Mouse (Mus musculus) heart, embryonic 11.5 days (tissue): ENCODE data around the gene Vsir. TPM values are rescaled to one million over a fixed set of nuclear protein-coding genes. Genes with fewer than 3 reads are reported as not detected.

ENCODE experiments used
- ATAC-seq: fragments of 200-750 bp; cut with Nextera tagmentation; replicated peaks from 2 replicates; pipeline ENCODE4 v1.8.0; 2017; ENCODE audit warnings: moderate library complexity; ENCODE audit not compliant: insufficient number of reproducible peaks, low FRiP score, low TSS enrichment
- H3K27ac ChIP-seq: fragments of 300-500 bp; sonication (generic); 2 replicates; pipeline ENCODE4 v1.5.1; 2014; ENCODE audit warnings: mild to moderate bottlenecking, low read depth, low read length
- H3K27me3 ChIP-seq: fragments of 300-500 bp; sonication (generic); 2 replicates; pipeline ENCODE4 v1.6.1; 2014; ENCODE audit warnings: mild to moderate bottlenecking, low read length, mixed read lengths; ENCODE audit not compliant: control insufficient read depth, insufficient read depth
- H3K36me3 ChIP-seq: fragments of 300-500 bp; sonication (generic); 2 replicates; pipeline ENCODE4 v1.6.1; 2014; ENCODE audit warnings: mild to moderate bottlenecking, low read length, moderate library complexity, mixed read lengths; ENCODE audit not compliant: control insufficient read depth, insufficient read depth
- H3K4me1 ChIP-seq: fragments of 300-500 bp; sonication (generic); 2 replicates; pipeline ENCODE4 v1.6.1; 2014; ENCODE audit warnings: low read length; ENCODE audit not compliant: control insufficient read depth, insufficient read depth
- H3K4me2 ChIP-seq: fragments of 300-500 bp; sonication (generic); 2 replicates; pipeline ENCODE4 v1.6.1; 2014; ENCODE audit warnings: mild to moderate bottlenecking, moderate library complexity
- H3K4me3 ChIP-seq: fragments of 300-500 bp; sonication (generic); 2 replicates; pipeline ENCODE4 v1.5.1; 2014; ENCODE audit warnings: low read depth, low read length
- H3K9ac ChIP-seq: fragments of 300-500 bp; sonication (generic); 2 replicates; pipeline ENCODE4 v1.6.1; 2014; ENCODE audit warnings: mild to moderate bottlenecking, low read depth, low read length, moderate library complexity
- H3K9me3 ChIP-seq: fragments of 300-500 bp; sonication (generic); replicated peaks from 2 replicates; pipeline ENCODE4 v1.6.1; 2016; ENCODE audit warnings: low read length; ENCODE audit not compliant: control insufficient read depth
- WGBS: fragments of 180-500 bp; shearing (Covaris S2); extraction: QIAGEN DNeasy Blood & Tissue Kit; methylation state at CpG from one replicate; pipeline ENCODE4 v1.1.7; 2014; ENCODE audit not compliant: insufficient replicate concordance; 5-methylcytosine and 5-hydroxymethylcytosine counted together
- polyA plus RNA-seq: library from polyadenylated mRNA; unstranded; fragments of >200 nt; fragmentation: Nextera tagmentation; extraction: Ambion mirVana; gene quantifications from 2 replicates; pipeline ENCODE4 v1.2.1, GENCODE M21; 2014

Gene Vsir
- polyA plus RNA-seq, 1 experiment from 2014 or later: 1.9 TPM

DNA sequence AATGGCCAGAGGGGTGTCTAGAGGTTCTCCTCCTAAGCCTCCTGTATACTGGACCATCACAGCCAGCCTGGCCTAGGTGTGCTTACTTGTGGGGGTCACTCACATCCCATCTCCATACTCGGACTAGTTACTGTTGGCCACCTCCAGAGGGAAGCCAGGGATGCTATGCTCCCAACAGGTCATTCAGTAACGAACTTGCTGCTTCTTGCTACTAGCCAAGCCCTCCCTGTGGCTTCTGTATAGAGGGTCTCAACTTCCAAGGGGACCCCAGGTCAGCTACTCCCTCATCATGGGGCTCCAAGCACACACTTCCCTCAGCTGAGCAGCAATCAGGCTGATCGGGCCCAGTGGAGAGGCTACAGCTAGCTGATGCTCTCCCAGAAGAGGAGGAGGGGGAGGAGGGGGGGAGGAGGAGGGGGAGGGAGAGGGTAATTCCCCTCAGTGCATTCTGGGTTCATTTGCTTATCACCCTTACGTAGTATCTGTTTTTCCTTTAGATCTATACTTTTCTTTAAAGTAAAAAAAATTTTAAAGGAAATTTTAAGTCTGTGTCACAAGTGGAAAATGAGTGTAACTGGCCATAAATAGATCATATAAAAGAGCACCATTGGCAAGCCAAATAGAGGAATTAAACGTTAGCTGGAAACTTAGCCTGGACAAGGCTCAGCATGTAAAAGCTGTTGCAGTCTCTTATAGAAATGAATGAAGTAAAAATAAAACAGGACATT lies 3.6 kb downstream of the Vsir start:
- Histone ChIP-seq H3K4me1 (peaks cover 47% of the 10 kb centered on the region), H3K4me3 (peak overlapping the region; percentile 28), H3K27ac (peak overlapping the region; percentile 36; the same call in 1 of the 2 replicates), H3K27me3 (no peaks in the 10 kb centered on the region; the same call in 1 of the 2 replicates), H3K36me3 (no peaks in the 10 kb centered on the region), H3K9me3 (no peaks in the 10 kb centered on the region), H3K4me2 (peak overlapping the region; percentile 42), H3K9ac (no peak overlapping the region)
- no peak for ATAC-seq
- WGBS: 31% methylated on average over 5 of the region's 5 CpGs

GRCm38 (mm10) chr10:60350805-60351167 lies 4.1 kb downstream of the Vsir start:
- Histone ChIP-seq H3K4me1 (peaks cover 49% of the 10 kb centered on the region), H3K36me3 (no peaks in the 10 kb centered on the region), H3K9ac (no peak overlapping the region), H3K9me3 (no peaks in the 10 kb centered on the region), H3K4me2 (peak overlapping the region; percentile 42), H3K27ac (peak overlapping the region; percentile 76), H3K27me3 (no peaks in the 10 kb centered on the region; the same call in 1 of the 2 replicates), H3K4me3 (peak overlapping the region; percentile 28)
- WGBS: 45% methylated on average over 3 of the region's 3 CpGs
- ATAC-seq: no peak

GRCm38 (mm10) chr10:60351248-60351647 lies 4.6 kb downstream of the Vsir start:
- Histone ChIP-seq H3K9me3 (no peaks in the 10 kb centered on the region), H3K4me1 (peaks cover 48% of the 10 kb centered on the region), H3K36me3 (no peaks in the 10 kb centered on the region), H3K27ac (peak overlapping the region; percentile 76), H3K4me2 (peak overlapping the region; percentile 42), H3K4me3 (no peak overlapping the region), H3K27me3 (no peaks in the 10 kb centered on the region; the same call in 1 of the 2 replicates), H3K9ac (no peak overlapping the region)
- 31% methylated on average over 3 of the region's 3 CpGs for WGBS
- ATAC-seq: no peak

GRCm38 (mm10) chr10:60351761-60352455 lies 5.3 kb downstream of the Vsir start:
- Histone ChIP-seq H3K4me1 (peaks cover 41% of the 10 kb centered on the region), H3K27ac (peak overlapping the region; percentile 76), H3K36me3 (no peaks in the 10 kb centered on the region), H3K9ac (no peak overlapping the region), H3K9me3 (no peaks in the 10 kb centered on the region), H3K4me2 (peak overlapping the region; percentile 42), H3K27me3 (no peaks in the 10 kb centered on the region; the same call in 1 of the 2 replicates), H3K4me3 (no peak overlapping the region)
- 35% methylated on average over 7 of the region's 7 CpGs for WGBS
- ATAC-seq: no peak; the same call in 1 of the 2 replicates

DNA sequence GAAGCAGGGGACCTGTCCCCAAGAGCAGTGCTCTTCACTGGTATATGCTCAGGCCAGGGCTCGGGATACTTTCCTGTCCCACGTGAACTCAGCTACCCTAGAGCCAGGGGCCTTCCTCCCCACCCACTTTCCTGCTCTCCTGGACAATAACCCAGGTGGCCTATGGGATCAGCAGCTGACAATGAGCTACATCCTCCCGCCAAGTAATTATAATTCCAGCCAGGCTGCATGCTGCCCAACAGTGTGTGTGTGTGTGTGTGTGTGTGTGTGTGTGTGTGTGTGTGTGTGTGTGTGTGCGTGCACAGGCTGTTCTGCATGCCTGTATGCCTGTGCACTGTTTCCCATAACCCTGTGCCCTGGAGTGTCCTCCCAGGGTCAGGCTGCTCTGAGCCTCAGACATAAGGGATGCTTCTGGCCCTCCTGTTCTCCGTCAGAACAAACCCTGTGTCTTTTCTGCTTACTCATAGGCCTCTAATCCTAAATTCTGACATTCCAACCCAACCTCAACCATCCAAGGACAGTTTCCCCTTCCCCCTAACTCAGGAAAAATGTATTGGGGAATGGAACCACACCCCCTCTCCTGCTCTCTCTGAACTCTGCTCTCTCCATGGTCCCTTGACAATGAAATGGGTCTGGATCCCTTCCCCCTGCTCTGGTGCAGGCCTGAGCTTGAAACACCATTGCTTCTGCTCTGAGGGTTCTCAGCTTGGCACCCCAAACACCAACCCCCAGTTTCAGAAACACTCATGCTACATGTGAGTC lies 6.8 kb downstream of the Vsir start:
- no peaks in the 10 kb centered on the region for H3K36me3 ChIP-seq
- no peaks in the 10 kb centered on the region for H3K9me3 ChIP-seq
- ATAC-seq: no peak
- H3K27ac ChIP-seq: 0 out of 2 replicates have a peak overlapping the region, but pooled peaks have one; percentile 18
- WGBS: 62% methylated on average over 5 of the region's 5 CpGs
- no peak overlapping the region for H3K9ac ChIP-seq
- no peak overlapping the region for H3K4me2 ChIP-seq
- no peak overlapping the region for H3K4me3 ChIP-seq
- no peaks in the 10 kb centered on the region; the same call in 1 of the 2 replicates for H3K27me3 ChIP-seq
- H3K4me1 ChIP-seq: peaks cover 33% of the 10 kb centered on the region

DNA sequence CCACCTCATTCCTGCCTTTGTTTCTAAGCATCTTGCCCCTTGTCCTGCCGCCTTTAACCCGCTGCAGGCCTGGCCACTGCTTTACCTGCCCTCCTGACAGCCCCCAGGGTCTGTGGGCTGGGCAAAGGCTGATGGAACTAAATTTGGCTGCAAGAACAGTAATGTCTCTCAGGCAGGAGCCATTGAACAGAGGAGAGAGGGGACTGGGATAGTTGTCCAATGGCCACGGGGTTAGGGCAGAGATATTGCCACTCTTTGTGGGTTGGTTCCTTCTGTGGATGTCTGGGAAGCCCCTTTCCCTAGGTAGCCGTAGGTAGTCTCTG lies 7.3 kb downstream of the Vsir start:
- H3K4me1 ChIP-seq: peaks cover 32% of the 10 kb centered on the region
- H3K36me3 ChIP-seq: no peaks in the 10 kb centered on the region
- H3K9me3 ChIP-seq: no peaks in the 10 kb centered on the region
- no peak for ATAC-seq
- no peak overlapping the region for H3K4me2 ChIP-seq
- no peak overlapping the region for H3K9ac ChIP-seq
- 89% methylated on average over 4 of the region's 4 CpGs for WGBS
- H3K27me3 ChIP-seq: no peaks in the 10 kb centered on the region; the same call in 1 of the 2 replicates
- H3K4me3 ChIP-seq: no peak overlapping the region
- H3K27ac ChIP-seq: 0 out of 2 replicates have a peak overlapping the region, but pooled peaks have one; percentile 18

- Histone ChIP-seq H3K4me3 (no peak overlapping the region), H3K9me3 (no peaks in the 10 kb centered on the region), H3K36me3 (no peaks in the 10 kb centered on the region), H3K4me2 (no peak overlapping the region), H3K9ac (no peak overlapping the region), H3K4me1 (peaks cover 29% of the 10 kb centered on the region), H3K27me3 (no peaks in the 10 kb centered on the region), H3K27ac (no peak overlapping the region)
- WGBS: 46% methylated on average over 11 of the region's 11 CpGs
- no peak for ATAC-seq
Observed at GRCm38 (mm10) chr10:60354881-60355677, 8.4 kb downstream of the Vsir start.

GRCm38 (mm10) chr10:60357441-60357840 lies 10.8 kb downstream of the Vsir start:
- ATAC-seq: no peak
- Histone ChIP-seq H3K4me2 (no peak overlapping the region), H3K27ac (no peak overlapping the region), H3K4me3 (no peak overlapping the region), H3K36me3 (no peaks in the 10 kb centered on the region), H3K9me3 (no peaks in the 10 kb centered on the region), H3K27me3 (no peaks in the 10 kb centered on the region), H3K4me1 (peaks cover 14% of the 10 kb centered on the region), H3K9ac (no peak overlapping the region)
- 84% methylated on average over 4 of the region's 4 CpGs for WGBS
